Mouse (Mus musculus): ENCODE measurements around the gene Vmn1r200.

Vmn1r200 gene

DNA sequence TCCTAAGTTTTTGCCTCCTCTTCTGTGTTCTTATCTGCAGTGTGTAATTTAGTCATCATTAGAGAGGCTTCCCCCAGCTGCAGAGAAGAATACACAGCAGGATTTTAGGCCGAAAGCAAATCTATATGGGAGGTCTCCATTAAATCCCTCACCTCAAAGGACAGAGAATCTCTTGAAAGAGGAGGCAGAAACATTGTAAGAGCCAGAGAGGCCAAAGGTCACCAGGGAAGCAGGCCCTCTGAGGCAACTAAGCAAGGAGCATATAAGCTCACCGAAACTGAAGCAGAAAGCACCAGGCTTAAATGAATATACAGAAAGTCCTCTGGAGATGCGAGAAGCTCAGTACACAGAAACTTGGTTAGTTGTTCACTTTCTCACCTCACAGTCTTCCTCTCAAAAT lies at the start of gene Vmn1r200:
Gene Vmn1r200, plus strand, starts transcription at position 301 of the 400 bp plus-strand sequence.
- DNase-seq (ENCODE audit: low spot score in 2 of 2): no peak

DNA sequence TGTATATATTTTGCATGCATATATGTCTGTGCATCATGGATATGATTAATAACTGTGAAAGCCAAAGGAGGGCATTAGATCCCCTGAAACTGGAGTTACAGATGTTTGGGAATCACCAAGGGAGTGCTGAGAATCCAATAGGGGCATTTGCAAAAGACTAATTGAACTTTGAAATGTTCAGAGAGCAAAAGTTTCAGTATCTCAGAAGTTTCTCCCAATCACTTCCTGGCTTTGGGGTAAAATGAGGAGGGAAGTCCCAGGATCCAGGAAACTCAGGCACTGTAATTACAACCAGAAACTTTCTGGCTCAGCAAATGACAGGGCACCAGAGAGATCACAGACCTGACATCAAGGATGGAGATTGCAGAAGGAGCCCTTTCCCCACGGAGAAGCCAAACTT lies 40.1 kb upstream of the Vmn1r200 start, which contains the start of gene Vmn1r198:
Gene Vmn1r198, plus strand, starts transcription at position 301 of the 400 bp plus-strand sequence.
- DNase-seq (ENCODE audit: low spot score in 2 of 2): no peak

DNA sequence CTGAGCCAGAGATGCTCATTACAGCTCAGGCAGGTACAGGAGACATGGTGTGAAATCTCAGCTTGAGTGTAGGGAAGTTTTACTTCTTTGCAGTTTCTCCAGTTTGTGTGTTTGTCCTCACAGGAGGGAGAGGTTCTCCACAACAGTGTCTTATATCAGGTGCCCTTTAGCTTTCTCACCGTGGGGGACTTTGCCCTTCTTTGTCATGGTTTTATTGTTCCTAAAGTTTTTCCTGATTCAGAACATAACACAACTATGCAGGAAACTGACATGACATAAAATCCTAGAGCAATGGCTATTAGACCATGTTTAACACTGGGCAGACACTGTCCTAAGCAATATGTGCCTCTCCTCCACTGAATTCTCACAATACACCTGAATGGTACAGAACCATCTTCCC lies 39.4 kb upstream of the Vmn1r200 start:
- no peak for DNase-seq (ENCODE audit: low spot score in 2 of 2)

DNA sequence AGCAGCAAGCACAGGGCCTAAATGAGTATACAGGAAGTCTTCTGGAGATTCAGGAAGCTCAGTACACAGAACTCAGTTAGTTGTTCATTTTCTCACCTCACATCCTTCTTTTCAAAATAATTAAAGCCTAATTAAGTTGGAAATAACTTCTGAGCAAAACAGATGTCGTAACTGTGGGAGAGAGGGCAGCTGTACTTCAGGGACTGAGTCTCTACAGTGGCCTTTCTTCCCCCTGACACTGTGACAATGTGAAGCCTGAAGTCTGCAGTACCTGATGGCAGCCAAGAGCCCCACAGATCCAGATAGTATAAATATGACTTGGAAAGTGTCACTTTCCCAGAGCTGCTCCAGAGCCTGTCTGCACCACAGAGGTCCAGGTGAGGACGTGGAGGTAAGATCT lies 10.7 kb upstream of the Vmn1r200 start, which contains the start of gene Vmn1r199:
Gene Vmn1r199, plus strand, starts transcription at position 301 of the 400 bp plus-strand sequence.
- DNase-seq (ENCODE audit: low spot score in 2 of 2): no peak

DNA sequence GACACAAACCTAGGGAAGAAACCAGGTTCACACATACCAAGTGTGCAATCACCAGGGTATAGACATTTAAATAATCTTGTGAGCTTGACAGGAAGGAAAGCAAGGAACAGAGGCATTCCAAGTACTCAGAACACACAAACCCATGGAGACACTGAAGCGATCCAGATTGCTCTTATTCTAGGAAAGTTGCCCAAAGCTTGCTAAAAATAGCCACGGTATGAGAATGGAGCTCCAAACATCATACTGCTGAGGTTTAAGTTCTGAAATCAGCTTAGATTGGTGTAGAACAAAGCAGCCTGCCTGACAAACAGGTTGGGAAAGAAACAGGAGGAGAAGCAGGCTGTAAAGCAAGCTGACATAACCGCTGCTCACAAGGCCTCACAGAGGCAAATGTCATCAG lies 9.0 kb upstream of the Vmn1r200 start:
- DNase-seq (ENCODE audit: low spot score in 2 of 2): peak; percentile 24 to 69

- DNase-seq (ENCODE audit: low spot score in 2 of 2): no peak
These were observed 6.8 kb upstream of the Vmn1r200 start for GRCm38 (mm10) chr13:22383401-22383800.

- DNase-seq (ENCODE audit: low spot score in 2 of 2): no peak
These were observed 3.1 kb upstream of the Vmn1r200 start for GRCm38 (mm10) chr13:22387050-22387449.

DNA sequence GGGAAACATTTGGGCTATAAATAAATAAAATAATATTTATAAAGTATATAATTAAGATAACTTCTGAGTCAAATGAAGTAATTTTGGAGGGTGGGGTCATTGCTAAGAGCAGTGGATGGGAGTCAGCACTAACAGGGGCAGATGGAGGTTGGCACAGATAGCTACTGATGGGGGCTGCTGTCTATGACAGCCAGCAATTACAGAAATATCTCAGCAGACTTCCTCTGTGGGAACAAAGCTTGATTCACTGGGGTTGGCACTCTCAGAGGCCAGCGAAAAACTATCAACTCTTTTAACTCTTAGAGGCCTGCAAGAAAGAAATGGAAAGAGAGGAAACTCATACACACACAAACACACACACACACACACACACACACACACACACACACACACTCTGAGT lies 12.8 kb downstream of the Vmn1r200 start:
- peak in 1 of 2 experiments; percentile 32 for DNase-seq (ENCODE audit: low spot score in 2 of 2)
